Mouse (Mus musculus): ENCODE measurements around the gene Unc119b. TPM values are rescaled to one million over a fixed set of nuclear protein-coding genes. Genes with fewer than 3 reads are reported as not detected.

The Unc119b gene
- total RNA-seq, 1 experiment: 27.5 TPM

DNA sequence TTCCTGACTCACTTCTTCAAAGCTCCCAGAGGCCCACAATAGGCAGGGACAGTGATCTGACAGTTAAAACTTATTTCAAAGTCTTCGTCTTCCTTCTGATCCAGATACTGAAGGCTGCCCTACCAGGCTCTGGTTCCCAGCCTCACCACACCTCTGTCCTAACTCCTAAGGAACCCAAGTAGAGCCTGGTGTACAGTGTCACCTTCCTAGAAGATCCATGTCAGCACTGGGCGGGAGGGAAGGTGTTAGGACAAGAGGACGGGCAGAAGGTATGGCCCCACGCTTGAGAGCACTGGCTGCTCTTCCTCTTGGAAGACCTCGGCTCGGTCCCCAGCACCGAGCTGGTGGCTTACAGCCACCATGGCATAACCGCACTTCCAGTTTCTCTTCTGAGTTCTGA, 13.6 kb upstream of the Unc119b start:
- peaks cover 6 to 41% of the 10 kb centered on the region in 2 experiments for H3K4me1 ChIP-seq (ENCODE audit: control insufficient read depth in 2 of 2, insufficient read depth in 2 of 2, low read length in 2 of 2, poor library complexity in 1 of 2)
- no peak for TF ChIP-seq HCFC1 (IDR thresholded peaks at IDR 0.05; ENCODE audit: borderline replicate concordance, insufficient read depth, low read length)
- no peak for TF ChIP-seq CHD2 (IDR thresholded peaks at IDR 0.05; ENCODE audit: low read depth, low read length)
- TF ChIP-seq MAFK (IDR thresholded peaks at IDR 0.05; ENCODE audit: insufficient read depth, low read depth, low read length): no peak
- TF ChIP-seq ZC3H11A (IDR thresholded peaks at IDR 0.05; ENCODE audit: borderline replicate concordance, low read depth, low read length): no peak
- no peak for TF ChIP-seq ZNF384 (IDR thresholded peaks at IDR 0.05; ENCODE audit: low read depth, low read length)
- H3K36me3 ChIP-seq (ENCODE audit: control insufficient read depth, insufficient read depth, low read length, poor library complexity, severe bottlenecking): peaks cover 46% of the 10 kb centered on the region
- no peak overlapping the region for H3K4me3 ChIP-seq (ENCODE audit: insufficient read depth in 1 of 2, low read depth in 1 of 2, low read length in 2 of 2, poor library complexity in 1 of 2, severe bottlenecking in 1 of 2)
- H3K27ac ChIP-seq (ENCODE audit: insufficient read depth, low read depth, low read length, poor library complexity, severe bottlenecking): no peak overlapping the region
- no peak for DNase-seq (ENCODE audit: low read depth, low spot score)
- no peak overlapping the region for H3K9ac ChIP-seq (ENCODE audit: insufficient read depth, low read depth, low read length, poor library complexity, severe bottlenecking)
- in situ Hi-C loops (cut with MboI; ENCODE audit: low sequenced_read_pairs in 2 of 2, unreplicated experiment in 2 of 2): no loop called here
- H3K9me3 ChIP-seq (ENCODE audit: control insufficient read depth, insufficient read depth, low read depth, low read length): no peaks in the 10 kb centered on the region

DNA sequence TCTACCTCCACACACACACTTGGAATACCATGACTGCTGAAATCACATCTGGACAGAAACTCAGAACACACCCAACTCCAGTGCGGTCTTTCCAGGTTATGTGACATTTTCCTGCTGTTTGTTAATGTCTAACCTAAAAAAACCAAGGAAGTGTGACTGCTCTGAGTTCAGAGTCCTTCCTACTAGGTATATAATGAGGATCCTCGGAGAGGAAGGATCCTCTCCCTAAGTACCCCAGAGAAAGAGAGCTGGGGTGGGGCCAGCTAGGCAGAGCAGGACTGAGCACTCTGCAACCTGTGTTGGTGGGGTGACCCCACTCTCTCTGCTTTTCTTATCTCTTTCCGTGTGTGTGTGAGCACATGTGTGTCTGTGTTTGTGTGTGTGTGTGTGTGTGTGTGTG, 12.6 kb upstream of the Unc119b start:
- DNase-seq (ENCODE audit: low read depth, low spot score): no peak
- H3K9me3 ChIP-seq (ENCODE audit: control insufficient read depth, insufficient read depth, low read depth, low read length): no peaks in the 10 kb centered on the region
- peaks cover 1 to 42% of the 10 kb centered on the region in 2 experiments for H3K4me1 ChIP-seq (ENCODE audit: control insufficient read depth in 2 of 2, insufficient read depth in 2 of 2, low read length in 2 of 2, poor library complexity in 1 of 2)
- no peak overlapping the region for H3K27ac ChIP-seq (ENCODE audit: insufficient read depth, low read depth, low read length, poor library complexity, severe bottlenecking)
- H3K9ac ChIP-seq (ENCODE audit: insufficient read depth, low read depth, low read length, poor library complexity, severe bottlenecking): no peak overlapping the region
- H3K4me3 ChIP-seq (ENCODE audit: insufficient read depth in 1 of 2, low read depth in 1 of 2, low read length in 2 of 2, poor library complexity in 1 of 2, severe bottlenecking in 1 of 2): no peak overlapping the region
- TF ChIP-seq CHD2 (IDR thresholded peaks at IDR 0.05; ENCODE audit: low read depth, low read length) (no peak), ZC3H11A (IDR thresholded peaks at IDR 0.05; ENCODE audit: borderline replicate concordance, low read depth, low read length) (no peak), HCFC1 (IDR thresholded peaks at IDR 0.05; ENCODE audit: borderline replicate concordance, insufficient read depth, low read length) (no peak), MAFK (IDR thresholded peaks at IDR 0.05; ENCODE audit: insufficient read depth, low read depth, low read length) (no peak), ZNF384 (IDR thresholded peaks at IDR 0.05; ENCODE audit: low read depth, low read length) (no peak)
- in situ Hi-C loops (cut with MboI; ENCODE audit: low sequenced_read_pairs in 2 of 2, unreplicated experiment in 2 of 2): no loop called here
- H3K36me3 ChIP-seq (ENCODE audit: control insufficient read depth, insufficient read depth, low read length, poor library complexity, severe bottlenecking): peaks cover 44% of the 10 kb centered on the region

DNA sequence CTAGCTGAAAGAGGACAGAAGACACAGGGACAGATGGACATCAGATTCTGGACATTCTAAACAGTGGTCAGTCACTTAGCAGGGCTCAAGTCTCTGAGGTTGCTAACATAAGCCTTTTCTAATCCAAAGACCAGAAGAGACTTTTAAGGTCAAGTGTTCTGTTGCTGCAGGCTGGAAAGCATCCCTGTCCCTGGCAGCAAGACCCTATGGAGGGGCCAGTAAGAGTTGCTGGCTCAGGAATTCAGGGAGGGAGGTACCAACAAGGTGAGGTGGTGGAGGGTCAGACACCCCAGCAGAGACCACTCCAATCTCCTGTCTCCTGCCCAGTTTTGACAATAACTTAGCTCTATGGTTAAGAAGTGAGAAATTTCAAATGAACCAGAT, 12.0 kb upstream of the Unc119b start:
- in situ Hi-C loops (cut with MboI; ENCODE audit: low sequenced_read_pairs in 2 of 2, unreplicated experiment in 2 of 2): no loop called here
- peaks cover 44% of the 10 kb centered on the region for H3K36me3 ChIP-seq (ENCODE audit: control insufficient read depth, insufficient read depth, low read length, poor library complexity, severe bottlenecking)
- no peak for DNase-seq (ENCODE audit: low read depth, low spot score)
- no peak for TF ChIP-seq MAFK (IDR thresholded peaks at IDR 0.05; ENCODE audit: insufficient read depth, low read depth, low read length)
- no peak for TF ChIP-seq ZNF384 (IDR thresholded peaks at IDR 0.05; ENCODE audit: low read depth, low read length)
- no peak for TF ChIP-seq HCFC1 (IDR thresholded peaks at IDR 0.05; ENCODE audit: borderline replicate concordance, insufficient read depth, low read length)
- TF ChIP-seq CHD2 (IDR thresholded peaks at IDR 0.05; ENCODE audit: low read depth, low read length): no peak
- no peak for TF ChIP-seq ZC3H11A (IDR thresholded peaks at IDR 0.05; ENCODE audit: borderline replicate concordance, low read depth, low read length)
- no peak overlapping the region for H3K27ac ChIP-seq (ENCODE audit: insufficient read depth, low read depth, low read length, poor library complexity, severe bottlenecking)
- H3K4me3 ChIP-seq (ENCODE audit: insufficient read depth in 1 of 2, low read depth in 1 of 2, low read length in 2 of 2, poor library complexity in 1 of 2, severe bottlenecking in 1 of 2): no peak overlapping the region
- no peak overlapping the region for H3K9ac ChIP-seq (ENCODE audit: insufficient read depth, low read depth, low read length, poor library complexity, severe bottlenecking)
- H3K4me1 ChIP-seq (ENCODE audit: control insufficient read depth in 2 of 2, insufficient read depth in 2 of 2, low read length in 2 of 2, poor library complexity in 1 of 2): peaks cover 0 to 42% of the 10 kb centered on the region in 2 experiments
- H3K9me3 ChIP-seq (ENCODE audit: control insufficient read depth, insufficient read depth, low read depth, low read length): no peaks in the 10 kb centered on the region

DNA sequence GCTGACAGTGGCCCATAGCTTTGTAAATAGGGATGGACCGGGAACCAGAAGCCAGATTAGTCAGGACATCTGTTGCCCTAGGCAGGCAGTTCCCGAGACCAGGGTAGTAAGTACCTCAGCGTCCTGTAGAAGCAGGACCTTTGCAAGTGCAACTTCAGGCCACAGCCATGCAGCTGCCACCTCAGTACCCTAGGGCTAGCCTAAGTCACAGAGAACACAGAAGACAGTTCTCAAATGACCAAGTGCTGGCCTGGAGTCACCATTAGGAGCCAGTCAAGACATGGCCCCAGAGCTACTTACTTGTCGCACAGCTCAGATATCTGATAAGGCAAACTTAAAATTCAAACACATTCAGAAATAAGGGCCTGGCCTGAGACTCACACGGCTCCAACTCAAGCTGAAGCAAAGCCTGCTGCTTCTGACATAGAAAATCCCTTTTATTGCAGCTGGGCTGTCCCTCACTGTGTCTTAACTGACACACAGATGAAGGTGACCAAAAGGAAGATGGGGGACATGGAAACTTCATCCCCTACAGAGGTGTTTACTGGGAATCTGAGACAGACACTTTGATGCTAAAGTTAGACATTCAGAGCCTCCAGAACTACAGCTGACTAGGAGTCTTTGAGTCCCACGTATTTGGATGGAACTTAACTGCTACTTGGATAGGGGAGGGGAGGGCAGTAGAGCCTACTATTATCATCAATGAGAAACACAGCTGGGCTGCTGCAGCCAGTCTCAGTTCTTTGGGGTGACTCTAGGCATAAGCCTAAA, 11.4 kb upstream of the Unc119b start:
- no peaks in the 10 kb centered on the region for H3K9me3 ChIP-seq (ENCODE audit: control insufficient read depth, insufficient read depth, low read depth, low read length)
- peak overlapping the region; percentile 61; the same call in 1 of the 2 replicates for H3K27ac ChIP-seq (ENCODE audit: insufficient read depth, low read depth, low read length, poor library complexity, severe bottlenecking)
- H3K9ac ChIP-seq (ENCODE audit: insufficient read depth, low read depth, low read length, poor library complexity, severe bottlenecking): no peak overlapping the region; the same call in 1 of the 2 replicates
- peaks cover 0 to 42% of the 10 kb centered on the region in 2 experiments for H3K4me1 ChIP-seq (ENCODE audit: control insufficient read depth in 2 of 2, insufficient read depth in 2 of 2, low read length in 2 of 2, poor library complexity in 1 of 2)
- DNase-seq (ENCODE audit: low read depth, low spot score): no peak
- no peak overlapping the region for H3K4me3 ChIP-seq (ENCODE audit: insufficient read depth in 1 of 2, low read depth in 1 of 2, low read length in 2 of 2, poor library complexity in 1 of 2, severe bottlenecking in 1 of 2)
- TF ChIP-seq ZC3H11A (IDR thresholded peaks at IDR 0.05; ENCODE audit: borderline replicate concordance, low read depth, low read length) (no peak), MAFK (IDR thresholded peaks at IDR 0.05; ENCODE audit: insufficient read depth, low read depth, low read length) (no peak), HCFC1 (IDR thresholded peaks at IDR 0.05; ENCODE audit: borderline replicate concordance, insufficient read depth, low read length) (no peak), ZNF384 (IDR thresholded peaks at IDR 0.05; ENCODE audit: low read depth, low read length) (no peak), CHD2 (IDR thresholded peaks at IDR 0.05; ENCODE audit: low read depth, low read length) (no peak)
- in situ Hi-C loops (cut with MboI; ENCODE audit: low sequenced_read_pairs in 2 of 2, unreplicated experiment in 2 of 2): no loop called here
- peaks cover 44% of the 10 kb centered on the region for H3K36me3 ChIP-seq (ENCODE audit: control insufficient read depth, insufficient read depth, low read length, poor library complexity, severe bottlenecking)
